Mouse (Mus musculus) C2C12 (cell line): ENCODE measurements around the gene Nup155. TPM values are rescaled to one million over a fixed set of nuclear protein-coding genes. Genes with fewer than 3 reads are reported as not detected.

Experiments used
- polyA plus RNA-seq: library from polyadenylated mRNA; unstranded; fragments of >200 nt; fragmentation: generic; extraction: Trizol; gene quantifications from one replicate; pipeline ENCODE4 v1.2.1, GENCODE M21; 2012; ENCODE audit warnings: missing spikeins

Gene Nup155
- polyA plus RNA-seq, 1 experiment, result 19.5 TPM

Other genes starting within 250 kb of the Nup155 start
- 47.6 TPM for gene Wdr70, start 10.1 kb upstream of the Nup155 start, polyA plus RNA-seq
- 7.1 TPM for gene Cplane1, start 59.8 kb downstream of the Nup155 start, polyA plus RNA-seq